Mouse (Mus musculus) forebrain, embryonic 12.5 days (tissue): ENCODE results near the gene Hoxb8. TPM values are rescaled to one million over a fixed set of nuclear protein-coding genes. Genes with fewer than 3 reads are reported as not detected.

Source experiments
- ATAC-seq: fragments of 200-750 bp; cut with Nextera tagmentation; 2 replicates; pipeline ENCODE4 v1.8.0; 2017; ENCODE audit warnings: moderate TSS enrichment; ENCODE audit not compliant: low FRiP score
- H3K27ac ChIP-seq: fragments of 300-500 bp; sonication (generic); 2 replicates; pipeline ENCODE4 v1.5.1; 2016; ENCODE audit warnings: mild to moderate bottlenecking
- H3K27me3 ChIP-seq: fragments of 300-500 bp; sonication (generic); 2 replicates; pipeline ENCODE4 v1.6.1; 2016; ENCODE audit warnings: mild to moderate bottlenecking
- H3K36me3 ChIP-seq: fragments of 300-500 bp; sonication (generic); replicated peaks from 2 replicates; pipeline ENCODE4 v1.6.1; 2016; ENCODE audit warnings: mild to moderate bottlenecking
- H3K4me1 ChIP-seq: fragments of 300-500 bp; sonication (generic); 2 replicates; pipeline ENCODE4 v1.6.1; 2016
- H3K4me2 ChIP-seq: fragments of 300-500 bp; sonication (generic); 2 replicates; pipeline ENCODE4 v1.6.1; 2016; ENCODE audit warnings: mild to moderate bottlenecking, moderate library complexity
- H3K4me3 ChIP-seq: fragments of 300-500 bp; sonication (generic); replicated peaks from 2 replicates; pipeline ENCODE4 v1.5.1; 2016; ENCODE audit warnings: mild to moderate bottlenecking
- H3K9ac ChIP-seq: fragments of 300-500 bp; sonication (generic); 2 replicates; pipeline ENCODE4 v1.6.1; 2016; ENCODE audit warnings: mild to moderate bottlenecking
- H3K9me3 ChIP-seq: fragments of 300-500 bp; sonication (generic); 2 replicates; pipeline ENCODE4 v1.6.1; 2016
- WGBS: fragments of 180-500 bp; shearing (Covaris S2); methylation state at CpG from one replicate; pipeline ENCODE4 v1.1.7; 2016; 5-methylcytosine and 5-hydroxymethylcytosine counted together
- microRNA counts: library from miRNA; unstranded; fragments of <30 nt; microRNA quantifications from one replicate; lab custom pipeline; 2017
- microRNA-seq: library from miRNA; unstranded; fragments of <30 nt; microRNA quantifications from one replicate; pipeline ENCODE4, GENCODE M21; 2017
- polyA plus RNA-seq: library from polyadenylated mRNA; unstranded; fragments of >200 nt; fragmentation: Nextera tagmentation; extraction: Ambion mirVana; gene quantifications from 2 replicates; pipeline ENCODE4 v1.2.1, GENCODE M21; 2016

The Hoxb8 gene
- polyA plus RNA-seq, 1 experiment from 2014 or later = not detected

DNA sequence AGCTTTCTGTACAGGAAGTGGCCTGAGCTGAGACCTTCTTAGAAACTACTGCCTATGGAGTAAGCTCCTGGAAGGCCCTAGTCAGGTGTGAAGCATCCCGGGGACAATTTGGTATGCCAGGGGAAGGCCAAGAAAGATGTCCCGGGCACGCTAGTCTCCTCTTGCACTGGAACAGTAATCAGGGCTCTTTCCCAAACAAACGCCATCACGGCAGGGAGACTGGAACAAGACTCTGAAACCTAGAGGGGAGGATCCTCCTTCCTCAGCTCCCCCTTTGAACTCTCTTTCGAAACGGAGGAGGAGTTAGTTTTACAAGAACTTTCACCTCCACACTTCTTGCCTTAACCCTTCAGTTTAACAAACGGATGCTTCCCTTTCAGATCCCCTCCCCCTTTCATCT, 50.4 kb downstream of the Hoxb8 start:
- 1% methylated on average over 8 of the region's 8 CpGs for WGBS
- no peaks in the 10 kb centered on the region for H3K4me1 ChIP-seq
- ATAC-seq = no peak
- H3K9me3 ChIP-seq = no peaks in the 10 kb centered on the region
- H3K4me3 ChIP-seq = no peak overlapping the region
- H3K4me2 ChIP-seq = no peak overlapping the region
- H3K27ac ChIP-seq = no peak overlapping the region
- peaks cover 100% of the 10 kb centered on the region for H3K27me3 ChIP-seq
- H3K9ac ChIP-seq = no peak overlapping the region
- H3K36me3 ChIP-seq = no peaks in the 10 kb centered on the region

DNA sequence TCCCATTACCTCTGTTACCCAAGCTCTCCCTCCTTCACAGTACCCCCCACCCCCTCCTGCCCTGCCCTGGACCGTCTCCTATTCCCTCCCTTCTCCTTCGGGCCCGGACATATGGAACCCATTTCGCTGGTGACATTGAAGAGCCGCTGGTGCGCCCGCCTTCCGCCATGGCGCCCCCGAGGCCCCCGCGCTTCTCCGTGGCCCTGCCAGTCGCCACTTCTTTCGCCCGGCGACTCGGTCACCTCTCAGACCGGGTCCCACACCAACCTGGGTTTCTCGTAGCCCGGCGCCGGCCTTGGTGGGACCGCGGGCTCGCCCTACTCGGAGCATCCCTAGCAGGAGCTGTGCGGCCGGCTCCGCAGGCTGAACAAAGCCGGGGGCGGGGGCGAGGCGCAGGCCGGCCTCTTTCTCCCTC, 50.9 kb downstream of the Hoxb8 start:
- Histone ChIP-seq H3K9ac (no peak overlapping the region), H3K9me3 (no peaks in the 10 kb centered on the region), H3K4me2 (no peak overlapping the region), H3K27me3 (peaks cover 100% of the 10 kb centered on the region), H3K27ac (no peak overlapping the region), H3K4me3 (no peak overlapping the region), H3K36me3 (no peaks in the 10 kb centered on the region), H3K4me1 (no peaks in the 10 kb centered on the region)
- WGBS = under 1% methylated on average over 35 of the region's 35 CpGs
- no peak for ATAC-seq

DNA sequence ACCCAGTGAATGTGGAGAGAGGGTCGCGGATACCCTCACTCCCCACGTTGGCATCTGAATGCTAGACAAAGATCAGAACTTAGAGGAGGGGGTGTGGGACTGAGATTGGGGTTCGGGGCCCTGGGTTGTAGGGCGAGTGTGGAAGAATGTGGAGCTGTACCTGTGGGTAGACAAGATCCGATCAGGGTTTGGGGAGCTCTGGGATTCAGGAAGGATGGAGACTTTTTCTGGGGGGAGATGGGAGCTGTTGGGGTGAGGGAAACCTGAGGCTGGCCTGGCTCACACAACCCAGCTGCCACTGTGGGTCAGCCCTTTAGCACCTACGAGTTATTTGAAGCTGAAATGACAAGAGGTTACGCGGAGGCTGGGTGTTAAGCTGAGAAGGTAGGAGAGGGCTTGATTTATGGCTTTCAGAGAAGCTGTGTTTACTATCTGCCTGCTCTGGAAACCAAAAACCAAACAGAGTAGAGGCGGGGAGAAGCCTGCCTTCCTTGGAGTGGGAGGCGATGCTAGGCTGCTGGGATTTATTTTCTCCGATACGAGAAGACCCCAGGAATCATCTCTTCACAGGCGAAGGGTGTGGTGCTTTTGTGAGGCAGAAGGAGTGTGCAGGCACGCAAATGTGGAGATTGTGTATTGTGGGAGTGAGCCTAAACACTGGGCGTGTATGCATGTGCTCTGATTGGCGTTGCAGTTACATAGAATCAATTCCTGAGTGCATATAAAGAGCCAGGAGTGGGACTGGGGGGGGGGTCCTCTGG, 51.7 kb downstream of the Hoxb8 start:
- WGBS = 2% methylated on average over 17 of the region's 17 CpGs

DNA sequence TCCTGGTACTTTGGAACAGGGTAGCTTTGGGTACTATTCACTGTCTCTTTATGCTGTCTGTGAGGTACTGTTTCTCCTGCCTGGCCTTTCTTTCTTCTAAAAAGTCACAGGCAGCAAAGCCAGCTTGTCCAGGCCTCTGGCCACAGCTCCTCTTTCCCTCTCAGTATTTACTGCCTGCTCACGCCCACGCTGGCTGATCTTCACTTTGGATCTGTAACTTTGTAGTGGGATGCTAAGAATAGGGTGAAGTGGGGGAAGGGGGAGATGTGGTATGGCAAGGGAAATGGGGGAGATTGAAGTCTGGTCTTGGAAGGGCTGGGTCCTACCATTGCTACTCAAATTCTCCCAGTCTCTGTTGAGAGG, 52.3 kb downstream of the Hoxb8 start:
- H3K4me3 ChIP-seq = no peak overlapping the region
- H3K27me3 ChIP-seq = peaks cover 100% of the 10 kb centered on the region
- no peak overlapping the region for H3K4me2 ChIP-seq
- H3K9ac ChIP-seq = no peak overlapping the region
- no peak for ATAC-seq
- H3K27ac ChIP-seq = no peak overlapping the region
- no peaks in the 10 kb centered on the region for H3K9me3 ChIP-seq
- WGBS = 12% methylated on average over 2 of the region's 2 CpGs
- H3K36me3 ChIP-seq = no peaks in the 10 kb centered on the region
- no peaks in the 10 kb centered on the region for H3K4me1 ChIP-seq

More for the DNA sequence above, 51.7 kb downstream of the Hoxb8 start:
- Histone ChIP-seq H3K9ac (no peak overlapping the region), H3K36me3 (no peaks in the 10 kb centered on the region), H3K4me2 (no peak overlapping the region), H3K27ac (no peak overlapping the region), H3K27me3 (peaks cover 100% of the 10 kb centered on the region), H3K4me1 (no peaks in the 10 kb centered on the region), H3K4me3 (no peak overlapping the region), H3K9me3 (no peaks in the 10 kb centered on the region)
- ATAC-seq = no peak

MicroRNA genes within 50 kb of the gene (microRNA counts, 519-probe panel; counts per million panel counts)
- microRNA mmu-miR-10a (lab: Ali Mortazavi, UCI) = not detected
- not detected for microRNA mmu-miR-196a (lab: Ali Mortazavi, UCI)

Small RNA genes lying within 50 kb of the gene (microRNA-seq; reads per million reads assigned to microRNA genes)
- gene Mir10a (69.4 reads per million, percentile 46 among the genes with 10 or more reads in this experiment), gene Mir196a-1 (not detected)

Other genes starting within 250 kb of the Hoxb8 start
- gene Snf8, start 247.0 kb upstream of the Hoxb8 start, polyA plus RNA-seq = 107 and 109 TPM in 2 replicates
- gene Ube2z, start 216.5 kb upstream of the Hoxb8 start, polyA plus RNA-seq = 30.4 and 33.8 TPM in 2 replicates
- gene Atp5g1, start 206.2 kb upstream of the Hoxb8 start, polyA plus RNA-seq = 379 and 385 TPM in 2 replicates
- gene Calcoco2, start 169.9 kb upstream of the Hoxb8 start, polyA plus RNA-seq = not detected in 2 replicates
- gene Ttll6, start 148.1 kb upstream of the Hoxb8 start, polyA plus RNA-seq = 0.28 and 0.32 TPM in 2 replicates
- gene Hoxb13, start 87.6 kb upstream of the Hoxb8 start, polyA plus RNA-seq = not detected in 2 replicates
- gene Hoxb9, start 10.4 kb upstream of the Hoxb8 start, polyA plus RNA-seq = not detected in 2 replicates
- gene Hoxb7, start 4.7 kb downstream of the Hoxb8 start, polyA plus RNA-seq = not detected in 2 replicates
- not detected in 2 replicates for gene Hoxb6, start 10.6 kb downstream of the Hoxb8 start, polyA plus RNA-seq
- not detected in 2 replicates for gene Hoxb5, start 21.4 kb downstream of the Hoxb8 start, polyA plus RNA-seq
- not detected in 2 replicates for gene Hoxb4, start 36.4 kb downstream of the Hoxb8 start, polyA plus RNA-seq
- not detected in 2 replicates for gene Hoxb3, start 41.4 kb downstream of the Hoxb8 start, polyA plus RNA-seq
- gene Hoxb2, start 68.6 kb downstream of the Hoxb8 start, polyA plus RNA-seq = 0.06 and 0.15 TPM in 2 replicates
- gene Hoxb1, start 83.8 kb downstream of the Hoxb8 start, polyA plus RNA-seq = not detected in 2 replicates
- 3.2 and 4.1 TPM in 2 replicates for gene Skap1, start 182.7 kb downstream of the Hoxb8 start, polyA plus RNA-seq